Mouse (Mus musculus): Measurements from ENCODE around the gene Rras. TPM values are rescaled to one million over a fixed set of nuclear protein-coding genes. Genes with fewer than 3 reads are reported as not detected.

The Rras gene
- polyA plus RNA-seq, 1 experiment from 2014 or later = 53.0 TPM

- TF ChIP-seq CTCF (IDR thresholded peaks at IDR 0.05; ENCODE audit: low read depth) = peak; percentile 79
These were observed 20.1 kb downstream of the Rras start for GRCm38 (mm10) chr7:45037720-45038361.

GRCm38 (mm10) chr7:45038411-45038810 is 20.6 kb downstream of the Rras start:
- H3K9ac ChIP-seq (ENCODE audit: low read depth, low read length) = no peak overlapping the region
- no peaks in the 10 kb centered on the region for H3K27me3 ChIP-seq (ENCODE audit: insufficient read depth, low read length)
- no peak for TF ChIP-seq CTCF (IDR thresholded peaks at IDR 0.05; ENCODE audit: low read depth)
- no peak overlapping the region for H3K4me3 ChIP-seq (replicated peaks; ENCODE audit: low read depth, low read length)
- H3K4me2 ChIP-seq (ENCODE audit: low read length) = no peak overlapping the region
- no peaks in the 10 kb centered on the region for H3K9me3 ChIP-seq (replicated peaks; ENCODE audit: low read length)
- H3K27ac ChIP-seq = no peak overlapping the region
- WGBS = 94% methylated on average over 9 of the region's 9 CpGs
- DNase-seq (ENCODE audit: low spot score) (no peak), ATAC-seq (replicated peaks; ENCODE audit: low FRiP score, low read depth) (no peak)
- H3K36me3 ChIP-seq (ENCODE audit: insufficient read depth, low read length) = peaks cover 84% of the 10 kb centered on the region
- no peaks in the 10 kb centered on the region for H3K4me1 ChIP-seq (replicated peaks; ENCODE audit: insufficient read depth, low read length)

More at GRCm38 (mm10) chr7:45037720-45038361, 20.1 kb downstream of the Rras start:
- Histone ChIP-seq H3K27me3 (ENCODE audit: insufficient read depth, low read length) (no peaks in the 10 kb centered on the region), H3K4me3 (replicated peaks; ENCODE audit: low read depth, low read length) (no peak overlapping the region), H3K9me3 (replicated peaks; ENCODE audit: low read length) (no peaks in the 10 kb centered on the region), H3K27ac (peak overlapping the region; percentile 5; the same call in 1 of the 2 replicates), H3K9ac (ENCODE audit: low read depth, low read length) (no peak overlapping the region), H3K4me1 (replicated peaks; ENCODE audit: insufficient read depth, low read length) (no peaks in the 10 kb centered on the region), H3K36me3 (ENCODE audit: insufficient read depth, low read length) (peaks cover 85% of the 10 kb centered on the region), H3K4me2 (ENCODE audit: low read length) (no peak overlapping the region)
- DNase-seq (ENCODE audit: low spot score) (peak; percentile 71), ATAC-seq (replicated peaks; ENCODE audit: low FRiP score, low read depth) (no peak; the same call in 1 of the 2 replicates)
- 66% methylated on average over 7 of the region's 7 CpGs for WGBS

DNA sequence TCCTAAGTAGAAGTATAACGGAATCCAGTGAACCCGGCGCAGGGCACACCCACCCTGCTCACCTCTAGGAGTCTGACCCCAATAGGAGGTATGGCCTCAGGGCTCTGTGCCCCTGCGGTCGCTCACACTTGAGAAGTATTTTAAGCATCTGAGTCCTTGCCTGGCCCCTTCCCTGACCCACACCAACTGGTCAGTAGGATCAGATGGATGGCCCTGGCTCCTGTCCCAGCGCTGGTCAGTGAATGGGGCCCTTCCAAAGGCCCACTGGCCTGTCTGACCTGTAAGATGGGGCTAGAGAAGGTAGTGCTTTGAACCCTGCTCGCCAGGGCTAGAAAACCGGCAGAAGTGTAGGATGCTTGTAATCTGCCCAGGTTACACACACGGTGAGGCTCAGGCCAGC is 23.1 kb downstream of the Rras start:
- Histone ChIP-seq H3K4me3 (replicated peaks; ENCODE audit: low read depth, low read length) (no peak overlapping the region), H3K9ac (ENCODE audit: low read depth, low read length) (no peak overlapping the region), H3K4me2 (ENCODE audit: low read length) (no peak overlapping the region), H3K4me1 (replicated peaks; ENCODE audit: insufficient read depth, low read length) (no peaks in the 10 kb centered on the region), H3K27me3 (ENCODE audit: insufficient read depth, low read length) (no peaks in the 10 kb centered on the region), H3K9me3 (replicated peaks; ENCODE audit: low read length) (no peaks in the 10 kb centered on the region), H3K27ac (no peak overlapping the region), H3K36me3 (ENCODE audit: insufficient read depth, low read length) (peaks cover 73% of the 10 kb centered on the region)
- no peak for DNase-seq (ENCODE audit: low spot score)
- TF ChIP-seq CTCF (IDR thresholded peaks at IDR 0.05; ENCODE audit: low read depth) = no peak
- ATAC-seq (replicated peaks; ENCODE audit: low FRiP score, low read depth) = no peak
- WGBS = 95% methylated on average over 9 of the region's 9 CpGs

DNA sequence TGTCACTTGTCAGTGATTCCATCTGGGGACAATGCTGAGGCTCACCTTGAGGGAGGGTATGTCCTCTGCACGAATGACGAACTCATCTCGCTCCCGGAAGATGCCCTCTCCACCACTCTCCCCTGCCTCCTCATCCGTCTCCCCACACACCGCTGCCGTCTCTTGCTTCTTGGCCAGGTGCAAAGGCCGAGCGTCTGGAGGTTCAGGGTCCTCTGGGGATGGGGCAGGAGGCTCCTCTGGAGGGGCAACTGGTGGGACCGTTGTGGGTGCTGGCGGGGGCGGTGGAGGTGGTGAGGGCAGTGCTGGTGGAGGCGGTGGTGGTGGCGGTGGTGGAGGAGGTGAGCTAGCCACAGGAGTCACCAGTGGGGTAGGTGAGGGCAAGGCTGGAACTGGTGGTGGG is 25.5 kb downstream of the Rras start:
- H3K9me3 ChIP-seq (replicated peaks; ENCODE audit: low read length) = no peaks in the 10 kb centered on the region
- no peak overlapping the region for H3K4me3 ChIP-seq (replicated peaks; ENCODE audit: low read depth, low read length)
- TF ChIP-seq CTCF (IDR thresholded peaks at IDR 0.05; ENCODE audit: low read depth) = no peak
- no peak overlapping the region for H3K4me2 ChIP-seq (ENCODE audit: low read length)
- ATAC-seq (replicated peaks; ENCODE audit: low FRiP score, low read depth) (no peak), DNase-seq (ENCODE audit: low spot score) (no peak)
- WGBS = 89% methylated on average over 13 of the region's 14 CpGs
- no peaks in the 10 kb centered on the region for H3K4me1 ChIP-seq (replicated peaks; ENCODE audit: insufficient read depth, low read length)
- no peaks in the 10 kb centered on the region for H3K27me3 ChIP-seq (ENCODE audit: insufficient read depth, low read length)
- peaks cover 76% of the 10 kb centered on the region for H3K36me3 ChIP-seq (ENCODE audit: insufficient read depth, low read length)
- no peak overlapping the region for H3K9ac ChIP-seq (ENCODE audit: low read depth, low read length)
- H3K27ac ChIP-seq = no peak overlapping the region

- 89% methylated on average over 22 of the region's 22 CpGs for WGBS
- no peak for ATAC-seq (replicated peaks; ENCODE audit: low FRiP score, low read depth)
- no peaks in the 10 kb centered on the region for H3K4me1 ChIP-seq (replicated peaks; ENCODE audit: insufficient read depth, low read length)
- no peak overlapping the region for H3K27ac ChIP-seq
- peaks cover 73% of the 10 kb centered on the region for H3K36me3 ChIP-seq (ENCODE audit: insufficient read depth, low read length)
- DNase-seq (ENCODE audit: low spot score) = no peak
- no peaks in the 10 kb centered on the region for H3K27me3 ChIP-seq (ENCODE audit: insufficient read depth, low read length)
- H3K4me3 ChIP-seq (replicated peaks; ENCODE audit: low read depth, low read length) = no peak overlapping the region
- no peak overlapping the region for H3K9ac ChIP-seq (ENCODE audit: low read depth, low read length)
- no peaks in the 10 kb centered on the region for H3K9me3 ChIP-seq (replicated peaks; ENCODE audit: low read length)
- TF ChIP-seq CTCF (IDR thresholded peaks at IDR 0.05; ENCODE audit: low read depth) = no peak
- H3K4me2 ChIP-seq (ENCODE audit: low read length) = no peak overlapping the region
These were observed 28.0 kb downstream of the Rras start for GRCm38 (mm10) chr7:45045741-45046140.

DNA sequence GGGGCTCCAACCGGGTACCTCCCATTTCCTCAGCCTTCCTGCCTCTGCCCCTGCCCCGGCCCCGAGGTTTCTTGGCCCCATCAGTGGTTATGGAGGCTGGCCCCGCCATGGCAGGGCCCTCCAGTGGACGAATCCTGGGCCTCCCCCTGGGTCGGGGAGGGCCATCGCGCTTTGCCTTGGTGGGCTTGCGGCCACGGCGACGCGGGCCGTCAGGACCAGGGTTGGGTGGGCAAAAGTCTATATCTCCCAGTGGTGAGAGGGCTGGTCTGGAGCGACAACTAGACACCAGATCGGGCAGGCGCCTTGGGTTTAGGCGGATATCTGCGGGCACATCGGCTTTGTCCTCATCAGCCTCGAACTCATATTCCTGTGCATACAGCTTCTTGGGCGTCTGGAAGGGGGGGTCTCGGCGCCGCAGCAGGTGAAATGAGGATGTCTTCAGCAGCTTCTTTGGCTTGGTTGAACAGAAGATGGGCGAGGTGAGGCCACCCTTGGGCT is 29.1 kb downstream of the Rras start:
- ATAC-seq (replicated peaks; ENCODE audit: low FRiP score, low read depth) (no peak), DNase-seq (ENCODE audit: low spot score) (no peak)
- Histone ChIP-seq H3K27ac (no peak overlapping the region), H3K9ac (ENCODE audit: low read depth, low read length) (no peak overlapping the region), H3K27me3 (ENCODE audit: insufficient read depth, low read length) (no peaks in the 10 kb centered on the region), H3K36me3 (ENCODE audit: insufficient read depth, low read length) (peaks cover 63% of the 10 kb centered on the region), H3K4me1 (replicated peaks; ENCODE audit: insufficient read depth, low read length) (0 out of 2 replicates have a peak, but pooled peaks cover 6% of the 10 kb centered on the region), H3K4me2 (ENCODE audit: low read length) (no peak overlapping the region), H3K4me3 (replicated peaks; ENCODE audit: low read depth, low read length) (no peak overlapping the region), H3K9me3 (replicated peaks; ENCODE audit: low read length) (no peaks in the 10 kb centered on the region)
- no peak for TF ChIP-seq CTCF (IDR thresholded peaks at IDR 0.05; ENCODE audit: low read depth)
- WGBS = 94% methylated on average over 26 of the region's 26 CpGs

Measured in kidney, postnatal 0 days (tissue).